Mouse (Mus musculus) midbrain, embryonic 15.5 days (tissue): Measurements from ENCODE around the gene Gatb. TPM values are rescaled to one million over a fixed set of nuclear protein-coding genes. Genes with fewer than 3 reads are reported as not detected.

Experiments
- ATAC-seq: fragments of 200-750 bp; cut with Nextera tagmentation; replicated peaks from 2 replicates; pipeline ENCODE4 v1.8.0; 2017; ENCODE audit warnings: moderate TSS enrichment
- H3K27ac ChIP-seq: fragments of 300-500 bp; sonication (generic); 2 replicates; pipeline ENCODE4 v1.5.1; 2015; ENCODE audit warnings: mild to moderate bottlenecking, inconsistent platforms
- H3K27me3 ChIP-seq: fragments of 300-500 bp; sonication (generic); replicated peaks from 2 replicates; pipeline ENCODE4 v1.6.1; 2015; ENCODE audit warnings: inconsistent platforms
- H3K36me3 ChIP-seq: fragments of 300-500 bp; sonication (generic); replicated peaks from 2 replicates; pipeline ENCODE4 v1.6.1; 2015; ENCODE audit warnings: inconsistent platforms
- H3K4me1 ChIP-seq: fragments of 300-500 bp; sonication (generic); 2 replicates; pipeline ENCODE4 v1.6.1; 2015; ENCODE audit warnings: inconsistent platforms
- H3K4me2 ChIP-seq: fragments of 300-500 bp; sonication (generic); 2 replicates; pipeline ENCODE4 v1.6.1; 2015; ENCODE audit warnings: inconsistent platforms, mild to moderate bottlenecking, moderate library complexity
- H3K4me3 ChIP-seq: fragments of 300-500 bp; sonication (generic); 2 replicates; pipeline ENCODE4 v1.5.1; 2015; ENCODE audit warnings: mild to moderate bottlenecking, inconsistent platforms
- H3K9ac ChIP-seq: fragments of 300-500 bp; sonication (generic); 2 replicates; pipeline ENCODE4 v1.6.1; 2015; ENCODE audit warnings: mild to moderate bottlenecking, inconsistent platforms
- H3K9me3 ChIP-seq: fragments of 300-500 bp; sonication (generic); 2 replicates; pipeline ENCODE4 v1.6.1; 2016; ENCODE audit warnings: inconsistent platforms
- WGBS: fragments of 180-500 bp; shearing (Covaris S2); methylation state at CpG from one replicate; pipeline ENCODE4 v1.1.7; 2015; ENCODE audit warnings: mixed read lengths; 5-methylcytosine and 5-hydroxymethylcytosine counted together
- polyA plus RNA-seq: library from polyadenylated mRNA; unstranded; fragments of >200 nt; fragmentation: Nextera tagmentation; extraction: Ambion mirVana; gene quantifications from 2 replicates; pipeline ENCODE4 v1.2.1, GENCODE M21; 2015

The Gatb gene
- polyA plus RNA-seq, 1 experiment from 2014 or later, result 22.8 TPM

DNA sequence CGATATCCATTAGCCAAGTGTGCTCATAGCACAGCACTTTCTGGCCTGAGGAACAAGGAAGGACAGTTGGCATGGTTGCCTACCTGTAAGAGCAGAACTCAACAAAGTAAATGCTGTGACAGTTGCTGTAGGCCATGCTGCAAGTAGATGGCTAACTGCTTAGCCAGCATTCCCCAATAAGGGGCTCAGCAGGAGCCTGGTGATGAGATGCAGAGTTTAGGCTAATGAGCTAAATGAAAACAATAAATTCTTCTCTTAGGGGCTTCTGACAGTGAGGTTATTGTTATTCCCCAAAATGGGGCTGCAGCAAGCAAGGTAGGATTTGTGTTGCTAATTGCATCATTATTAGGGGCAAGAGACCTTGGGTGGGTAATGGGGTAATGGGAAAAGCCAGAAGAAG lies 29.9 kb downstream of the Gatb start:
- Histone ChIP-seq H3K27ac (no peak overlapping the region), H3K27me3 (no peaks in the 10 kb centered on the region), H3K9ac (no peak overlapping the region), H3K36me3 (no peaks in the 10 kb centered on the region), H3K4me3 (no peak overlapping the region), H3K4me2 (no peak overlapping the region), H3K9me3 (no peaks in the 10 kb centered on the region), H3K4me1 (no peaks in the 10 kb centered on the region)
- 83% methylated on average over 1 of the region's 1 CpGs for whole genome bisulfite sequencing
- no peak for ATAC-seq

DNA sequence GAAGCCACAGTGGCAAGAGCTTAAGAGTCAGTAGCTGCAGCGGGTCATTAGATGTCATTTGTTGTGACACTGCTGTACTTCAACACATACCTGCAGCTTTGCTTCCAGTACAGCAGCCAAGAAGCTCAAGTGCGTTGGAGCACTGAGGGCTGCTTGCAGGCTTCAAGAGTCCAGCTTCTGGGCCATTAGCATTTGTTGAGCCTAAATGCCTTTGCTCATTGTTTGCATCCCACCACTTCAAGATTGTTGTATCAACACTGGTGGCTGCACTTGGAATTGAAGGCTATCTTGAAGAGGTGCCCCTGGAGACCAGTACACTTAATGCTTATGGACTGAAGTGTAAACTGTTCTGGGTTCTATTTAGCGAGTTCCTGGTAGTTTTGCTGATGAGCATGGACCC lies 33.0 kb downstream of the Gatb start:
- WGBS, result 84% methylated on average over 3 of the region's 3 CpGs
- Histone ChIP-seq H3K27ac (no peak overlapping the region), H3K36me3 (no peaks in the 10 kb centered on the region), H3K4me3 (no peak overlapping the region), H3K4me1 (no peaks in the 10 kb centered on the region), H3K9ac (no peak overlapping the region), H3K27me3 (no peaks in the 10 kb centered on the region), H3K9me3 (no peaks in the 10 kb centered on the region), H3K4me2 (no peak overlapping the region)
- ATAC-seq, result no peak

DNA sequence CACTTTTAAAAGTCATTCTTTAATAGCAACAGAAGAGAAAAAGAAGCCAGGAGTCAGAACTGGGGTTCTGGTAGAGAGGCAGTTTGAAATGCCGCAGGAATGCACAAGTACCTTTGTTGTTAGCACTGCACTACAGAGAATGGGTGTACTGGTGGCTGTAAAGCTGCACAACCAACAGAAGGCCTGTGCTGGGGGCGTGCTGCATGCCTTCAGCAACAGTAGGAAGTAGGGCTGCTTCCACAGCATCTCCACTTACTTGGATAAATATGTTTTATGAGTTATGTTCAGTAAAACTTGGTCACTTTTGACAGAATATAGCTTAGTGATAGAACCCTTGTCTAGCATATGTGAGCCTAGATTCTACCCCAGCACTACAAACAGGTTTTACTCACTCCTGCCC lies 33.8 kb downstream of the Gatb start:
- ATAC-seq, result no peak
- 90% methylated on average over 2 of the region's 2 CpGs for WGBS
- no peaks in the 10 kb centered on the region for H3K9me3 ChIP-seq
- H3K4me2 ChIP-seq, result no peak overlapping the region
- H3K9ac ChIP-seq, result no peak overlapping the region
- no peaks in the 10 kb centered on the region for H3K4me1 ChIP-seq
- H3K27me3 ChIP-seq, result no peaks in the 10 kb centered on the region
- H3K27ac ChIP-seq, result no peak overlapping the region
- no peak overlapping the region for H3K4me3 ChIP-seq
- no peaks in the 10 kb centered on the region for H3K36me3 ChIP-seq

DNA sequence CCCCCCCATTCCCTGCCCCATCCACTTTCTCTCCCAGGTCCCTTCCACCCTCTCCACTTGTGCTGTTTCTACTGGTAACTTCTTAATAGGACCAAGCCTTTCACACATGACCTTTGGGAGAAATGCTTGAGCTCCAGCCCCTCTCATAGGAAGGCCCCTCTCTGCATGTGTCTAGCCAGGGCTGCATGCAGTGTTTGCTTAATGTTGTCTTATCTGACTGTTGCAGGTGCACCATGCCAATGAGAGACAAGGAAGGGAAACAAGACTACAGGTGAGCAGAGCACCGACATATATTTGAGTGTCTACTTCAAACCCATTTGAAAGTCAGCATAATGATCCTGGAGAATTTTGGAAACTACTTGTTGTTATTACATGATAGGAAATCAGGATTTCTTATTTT lies 42.5 kb downstream of the Gatb start:
- 98% methylated on average over 1 of the region's 1 CpGs for WGBS
- H3K27ac ChIP-seq, result no peak overlapping the region
- no peaks in the 10 kb centered on the region for H3K27me3 ChIP-seq
- no peaks in the 10 kb centered on the region for H3K9me3 ChIP-seq
- H3K9ac ChIP-seq, result no peak overlapping the region
- no peak overlapping the region for H3K4me2 ChIP-seq
- no peak overlapping the region for H3K4me3 ChIP-seq
- H3K4me1 ChIP-seq, result no peaks in the 10 kb centered on the region
- H3K36me3 ChIP-seq, result no peaks in the 10 kb centered on the region
- ATAC-seq, result no peak

DNA sequence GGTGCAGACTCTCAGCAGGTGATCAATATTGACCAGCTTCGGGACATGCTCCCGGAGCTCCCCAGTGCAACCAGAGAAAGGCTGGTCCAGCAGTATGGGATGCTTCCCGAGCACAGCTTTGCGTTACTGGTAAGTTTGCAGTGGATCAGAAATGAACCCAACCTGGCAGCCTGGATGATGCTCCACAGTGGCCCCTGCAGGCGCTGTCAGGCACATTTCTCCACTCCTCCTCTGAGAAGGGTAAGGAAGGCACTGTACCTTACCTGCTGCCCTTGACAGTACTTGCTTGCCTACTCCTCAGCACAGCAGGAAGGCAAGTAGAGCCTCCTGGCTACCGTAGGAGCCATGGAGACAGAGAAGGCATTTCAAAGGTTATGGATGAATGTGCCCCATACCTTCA lies 45.0 kb downstream of the Gatb start:
- WGBS, result 80% methylated on average over 6 of the region's 6 CpGs
- Histone ChIP-seq H3K27ac (no peak overlapping the region), H3K9ac (no peak overlapping the region), H3K4me3 (no peak overlapping the region), H3K36me3 (no peaks in the 10 kb centered on the region), H3K9me3 (no peaks in the 10 kb centered on the region), H3K4me1 (no peaks in the 10 kb centered on the region), H3K4me2 (no peak overlapping the region), H3K27me3 (no peaks in the 10 kb centered on the region)
- ATAC-seq, result no peak

DNA sequence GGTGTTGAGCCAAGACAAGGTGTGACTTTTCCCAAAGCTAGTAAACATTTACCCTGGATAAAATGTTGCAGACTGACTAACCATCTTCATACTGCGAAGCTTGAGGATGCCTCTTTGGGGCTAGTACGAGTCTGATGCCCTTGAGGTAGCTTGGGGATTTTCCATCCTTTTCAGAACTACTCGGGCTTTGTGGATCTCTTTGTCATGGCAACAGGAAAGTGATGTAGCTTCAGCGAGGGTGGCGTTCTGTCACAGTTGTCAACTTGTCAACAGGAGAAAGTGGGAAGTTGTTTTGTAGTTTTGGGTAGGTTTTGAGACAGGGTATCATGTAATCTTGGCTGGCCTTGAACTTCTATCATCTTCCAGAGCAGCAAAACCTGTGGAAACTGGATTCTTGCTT lies 45.4 kb downstream of the Gatb start:
- Histone ChIP-seq H3K4me3 (no peak overlapping the region), H3K9me3 (no peaks in the 10 kb centered on the region), H3K27me3 (no peaks in the 10 kb centered on the region), H3K36me3 (no peaks in the 10 kb centered on the region), H3K9ac (no peak overlapping the region), H3K4me2 (no peak overlapping the region), H3K4me1 (no peaks in the 10 kb centered on the region), H3K27ac (no peak overlapping the region)
- WGBS, result 79% methylated on average over 5 of the region's 5 CpGs
- no peak for ATAC-seq

DNA sequence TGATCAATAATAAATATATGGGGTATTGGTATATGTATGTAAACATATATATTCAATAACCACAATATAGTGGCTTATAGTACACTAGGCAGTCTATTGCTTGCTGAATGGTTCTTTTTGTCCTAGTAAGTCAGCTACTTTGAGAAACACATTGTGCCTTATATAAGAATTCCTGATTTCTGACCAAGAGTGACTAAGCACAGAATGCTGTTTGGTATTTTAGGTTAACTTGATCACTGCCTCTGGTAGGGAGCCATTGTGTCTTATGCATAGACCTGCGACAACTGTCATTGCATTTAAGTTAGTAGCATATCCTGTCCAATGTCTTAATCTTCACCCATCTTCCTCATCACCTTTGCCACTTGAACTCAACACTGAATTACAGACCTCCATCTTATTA lies 45.8 kb downstream of the Gatb start:
- ATAC-seq, result no peak
- Histone ChIP-seq H3K27ac (no peak overlapping the region), H3K4me2 (no peak overlapping the region), H3K4me3 (no peak overlapping the region), H3K9me3 (no peaks in the 10 kb centered on the region), H3K36me3 (no peaks in the 10 kb centered on the region), H3K9ac (no peak overlapping the region), H3K4me1 (no peaks in the 10 kb centered on the region), H3K27me3 (no peaks in the 10 kb centered on the region)
- 100% methylated on average over 1 of the region's 1 CpGs for WGBS

DNA sequence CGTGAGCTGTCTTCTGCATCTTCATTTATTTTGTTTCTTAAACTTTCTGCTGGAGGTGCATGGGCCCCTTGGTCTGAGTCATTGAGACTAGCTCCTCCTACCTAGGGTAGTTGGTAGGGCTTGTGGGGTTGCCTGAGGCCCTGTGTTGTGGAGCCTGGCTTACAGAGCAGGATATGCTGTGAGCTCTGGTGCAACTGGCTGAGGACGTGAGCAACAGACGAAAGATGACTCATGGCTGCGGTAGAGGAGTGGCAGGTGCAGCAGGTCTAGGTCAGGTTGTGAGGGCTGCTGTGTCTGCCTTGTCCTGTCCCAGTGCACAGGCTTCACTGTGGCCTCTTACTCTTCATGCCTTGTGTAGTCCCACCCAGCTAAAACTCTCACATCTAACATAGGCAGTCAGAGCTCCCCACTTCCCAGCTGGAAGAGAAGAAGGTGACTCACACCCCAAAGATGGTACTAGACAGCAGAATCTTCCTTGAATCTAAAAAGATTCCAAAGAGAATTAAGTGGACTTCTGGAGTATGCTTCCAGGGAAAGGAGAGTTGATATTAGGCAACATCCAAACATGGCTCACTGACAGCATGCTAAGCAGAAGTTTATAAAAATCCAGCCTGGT lies 56.1 kb downstream of the Gatb start:
- Histone ChIP-seq H3K4me2 (no peak overlapping the region), H3K9me3 (no peaks in the 10 kb centered on the region), H3K4me3 (no peak overlapping the region), H3K27ac (no peak overlapping the region), H3K27me3 (no peaks in the 10 kb centered on the region), H3K36me3 (no peaks in the 10 kb centered on the region), H3K4me1 (no peaks in the 10 kb centered on the region), H3K9ac (no peak overlapping the region)
- ATAC-seq, result no peak
- 94% methylated on average over 4 of the region's 4 CpGs for WGBS

DNA sequence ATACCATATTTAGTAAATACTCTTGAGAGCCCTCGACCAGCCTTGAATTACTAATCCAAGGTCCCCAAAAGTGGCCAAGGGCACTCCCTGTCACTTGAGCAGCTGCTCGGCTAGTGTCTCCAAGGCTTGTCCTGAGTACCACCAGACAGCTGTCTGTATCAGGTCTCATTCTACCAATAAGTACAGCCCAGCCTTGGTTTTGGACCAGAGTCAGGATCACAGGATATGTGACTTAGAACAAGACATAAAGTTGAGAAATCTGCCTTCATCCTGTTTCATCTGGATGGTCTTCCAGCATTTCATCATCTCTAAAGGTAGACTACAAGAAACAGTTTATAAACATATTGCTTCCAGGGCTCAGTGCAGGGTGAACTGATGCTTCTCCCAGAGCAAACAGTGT lies 59.8 kb downstream of the Gatb start:
- Histone ChIP-seq H3K4me3 (no peak overlapping the region), H3K9ac (no peak overlapping the region), H3K36me3 (no peaks in the 10 kb centered on the region), H3K4me2 (no peak overlapping the region), H3K4me1 (no peaks in the 10 kb centered on the region), H3K27ac (no peak overlapping the region), H3K27me3 (no peaks in the 10 kb centered on the region), H3K9me3 (no peaks in the 10 kb centered on the region)
- no peak for ATAC-seq
- 86% methylated on average over 2 of the region's 2 CpGs for WGBS

DNA sequence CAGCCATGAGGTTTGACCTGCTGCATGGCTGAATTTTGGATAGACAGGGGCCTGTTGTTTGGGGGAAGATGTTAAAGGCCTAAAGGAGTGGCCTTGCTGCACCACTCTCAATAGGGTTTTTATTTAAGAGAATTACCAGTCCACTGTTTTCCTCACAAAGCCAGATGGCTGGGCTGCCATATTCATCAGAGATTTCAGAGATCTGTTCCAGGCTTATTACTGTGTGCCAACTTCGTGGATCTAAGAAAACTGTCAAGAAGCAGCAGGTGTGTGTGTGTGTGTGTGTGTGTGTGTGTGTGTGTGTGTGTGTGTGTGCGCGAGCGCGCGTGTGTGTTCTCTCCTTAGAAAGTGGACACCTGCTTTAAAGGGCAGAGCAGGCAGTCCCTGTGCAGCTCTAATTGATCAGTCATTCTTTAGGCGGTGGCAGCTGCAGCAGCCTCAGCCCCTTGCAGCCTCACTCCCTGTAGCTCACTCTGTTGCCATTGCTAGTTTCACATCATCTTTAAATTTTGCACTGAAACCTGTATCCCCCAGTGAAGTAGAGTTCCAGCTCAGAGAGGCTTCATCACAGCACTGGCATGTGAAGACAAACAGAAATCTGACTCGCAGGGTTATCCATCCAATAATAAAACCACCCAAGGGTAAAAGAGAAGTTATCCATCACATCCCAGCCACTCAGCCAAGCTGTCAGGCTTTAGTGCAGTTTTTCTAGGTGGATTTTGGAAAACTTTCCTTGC lies 60.6 kb downstream of the Gatb start:
- WGBS, result 74% methylated on average over 8 of the region's 8 CpGs
- ATAC-seq, result no peak

DNA sequence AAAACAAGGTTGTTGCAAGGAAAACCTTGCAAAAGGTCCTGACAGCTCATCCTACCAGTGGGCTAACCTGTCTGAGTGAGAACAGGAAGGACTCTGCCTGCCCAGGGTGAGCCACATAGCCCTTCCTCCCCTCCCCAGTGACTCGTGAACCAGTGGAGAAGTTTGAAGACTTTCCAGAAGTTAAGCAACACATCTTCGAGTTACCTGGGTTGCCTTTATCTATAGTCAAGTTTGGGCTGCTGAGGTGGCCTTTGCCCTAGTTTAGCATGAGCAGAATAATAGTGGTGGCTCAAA lies 61.2 kb downstream of the Gatb start:
- no peak for ATAC-seq
- Histone ChIP-seq H3K9ac (no peak overlapping the region), H3K4me1 (no peaks in the 10 kb centered on the region), H3K36me3 (no peaks in the 10 kb centered on the region), H3K27ac (no peak overlapping the region), H3K4me2 (no peak overlapping the region), H3K27me3 (no peaks in the 10 kb centered on the region), H3K4me3 (no peak overlapping the region), H3K9me3 (no peaks in the 10 kb centered on the region)
- WGBS, result 87% methylated on average over 2 of the region's 2 CpGs

More for the DNA sequence above, 60.6 kb downstream of the Gatb start:
- H3K9me3 ChIP-seq, result no peaks in the 10 kb centered on the region
- no peaks in the 10 kb centered on the region for H3K4me1 ChIP-seq
- H3K9ac ChIP-seq, result no peak overlapping the region
- no peaks in the 10 kb centered on the region for H3K36me3 ChIP-seq
- H3K4me3 ChIP-seq, result no peak overlapping the region
- H3K27ac ChIP-seq, result no peak overlapping the region
- H3K27me3 ChIP-seq, result no peaks in the 10 kb centered on the region
- H3K4me2 ChIP-seq, result no peak overlapping the region

DNA sequence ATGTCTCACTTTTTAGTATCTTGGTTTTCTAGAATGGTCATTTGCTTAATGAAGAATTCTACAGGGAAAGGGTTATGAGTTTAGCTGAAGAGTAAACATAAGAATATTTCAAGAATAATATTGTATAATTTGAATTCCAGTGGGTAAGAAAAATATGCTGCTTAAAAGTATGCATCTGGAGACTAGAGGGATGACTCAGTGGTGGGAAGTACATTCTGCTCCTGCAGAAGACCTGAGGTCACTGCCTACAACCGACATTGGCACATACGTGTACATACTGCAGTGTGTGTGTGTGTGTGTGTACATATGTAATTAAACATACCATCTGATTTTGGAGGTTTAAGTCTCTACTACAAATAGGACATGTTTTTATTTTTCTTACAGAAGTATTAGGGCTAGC lies 61.7 kb downstream of the Gatb start:
- WGBS, result 97% methylated on average over 2 of the region's 2 CpGs
- Histone ChIP-seq H3K4me1 (no peaks in the 10 kb centered on the region), H3K9me3 (no peaks in the 10 kb centered on the region), H3K4me2 (no peak overlapping the region), H3K27me3 (no peaks in the 10 kb centered on the region), H3K9ac (no peak overlapping the region), H3K4me3 (no peak overlapping the region), H3K27ac (no peak overlapping the region), H3K36me3 (no peaks in the 10 kb centered on the region)
- no peak for ATAC-seq

DNA sequence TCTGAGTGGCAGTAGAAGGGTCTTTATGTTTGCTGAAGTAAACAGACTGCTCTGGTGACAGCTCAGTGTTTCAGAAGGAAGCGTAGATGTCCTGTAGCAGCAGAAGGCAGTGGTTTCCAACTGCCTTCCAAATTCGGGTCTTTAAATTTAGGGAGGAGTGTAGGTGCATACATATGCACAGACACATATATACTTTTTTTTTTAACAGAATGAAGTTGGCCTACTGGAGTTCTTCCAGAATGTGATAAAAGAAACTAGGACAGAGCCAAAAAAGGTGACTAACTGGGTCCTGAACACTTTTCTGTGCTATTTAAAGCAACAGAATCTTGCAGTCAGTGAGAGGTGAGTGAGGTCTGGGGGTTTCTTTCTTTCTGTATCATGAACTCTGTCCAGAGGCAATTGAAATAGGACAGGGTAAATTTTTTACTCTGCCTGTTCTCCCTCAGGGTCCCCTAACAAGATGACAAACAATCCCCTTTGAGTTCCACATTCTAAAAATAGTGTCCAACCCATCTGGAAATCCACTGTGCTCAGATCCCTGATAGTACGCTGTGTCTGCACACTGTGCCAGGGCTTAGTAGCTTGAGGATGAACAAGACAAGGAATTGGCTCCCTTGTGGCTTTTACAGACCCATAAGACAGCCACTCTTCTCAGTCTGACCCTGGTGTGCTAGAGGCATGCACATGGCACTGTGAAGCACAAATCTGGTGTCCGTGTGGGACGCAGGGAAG lies 63.0 kb downstream of the Gatb start:
- Histone ChIP-seq H3K4me2 (no peak overlapping the region), H3K9me3 (no peaks in the 10 kb centered on the region), H3K4me3 (no peak overlapping the region), H3K27ac (no peak overlapping the region), H3K27me3 (no peaks in the 10 kb centered on the region), H3K9ac (no peak overlapping the region), H3K36me3 (no peaks in the 10 kb centered on the region), H3K4me1 (no peaks in the 10 kb centered on the region)
- no peak for ATAC-seq
- WGBS, result 89% methylated on average over 5 of the region's 5 CpGs
